Mouse (Mus musculus): ENCODE measurements around the gene Atp6ap2. TPM values are rescaled to one million over a fixed set of nuclear protein-coding genes. Genes with fewer than 3 reads are reported as not detected.
"Not testable (repeated sequence)": the region's sequence is repeated elsewhere in the genome, so short reads cannot be mapped to it uniquely, and the experiment has no call there.

The Atp6ap2 gene
- polyA plus RNA-seq, 1 experiment: not detected

GRCm38 (mm10) chrX:12592011-12592410 is 4.4 kb downstream of the Atp6ap2 start:
- WGBS: 31% methylated on average over 5 of the region's 5 CpGs
- Histone ChIP-seq H3K4me1 (ENCODE audit: control insufficient read depth, insufficient read depth, low read length) (peaks cover 14% of the 10 kb centered on the region), H3K4me3 (ENCODE audit: insufficient read depth, low read depth, low read length) (no peak overlapping the region), H3K27ac (ENCODE audit: insufficient read depth, low read depth, low read length) (no peak overlapping the region)
- TF ChIP-seq CTCF (IDR thresholded peaks at IDR 0.05; ENCODE audit: insufficient read depth, low read depth, low read length) (no peak), POLR2A (IDR thresholded peaks at IDR 0.05; ENCODE audit: insufficient read depth, low read depth, low read length) (no peak)

GRCm38 (mm10) chrX:12593824-12594223 is 6.2 kb downstream of the Atp6ap2 start:
- H3K27ac ChIP-seq (ENCODE audit: insufficient read depth, low read depth, low read length): no peak overlapping the region
- TF ChIP-seq CTCF (IDR thresholded peaks at IDR 0.05; ENCODE audit: insufficient read depth, low read depth, low read length) (no peak), POLR2A (IDR thresholded peaks at IDR 0.05; ENCODE audit: insufficient read depth, low read depth, low read length) (no peak)
- 77% methylated on average over 5 of the region's 5 CpGs for WGBS
- H3K4me1 ChIP-seq (ENCODE audit: control insufficient read depth, insufficient read depth, low read length): peaks cover 12% of the 10 kb centered on the region
- no peak overlapping the region for H3K4me3 ChIP-seq (ENCODE audit: insufficient read depth, low read depth, low read length)

- H3K4me3 ChIP-seq (ENCODE audit: insufficient read depth, low read depth, low read length); H3K4me1 ChIP-seq (ENCODE audit: control insufficient read depth, insufficient read depth, low read length); H3K27ac ChIP-seq (ENCODE audit: insufficient read depth, low read depth, low read length): not testable (repeated sequence)
Measured at GRCm38 (mm10) chrX:12610541-12610940, 22.9 kb downstream of the Atp6ap2 start.

- TF ChIP-seq POLR2A (IDR thresholded peaks at IDR 0.05; ENCODE audit: insufficient read depth, low read depth, low read length) (no peak), CTCF (IDR thresholded peaks at IDR 0.05; ENCODE audit: insufficient read depth, low read depth, low read length) (no peak)
Measured at GRCm38 (mm10) chrX:12611211-12611610, 23.6 kb downstream of the Atp6ap2 start.

GRCm38 (mm10) chrX:12612360-12612759 is 24.8 kb downstream of the Atp6ap2 start:
- 48% methylated on average over 1 of the region's 1 CpGs for WGBS
- not testable (repeated sequence) for H3K4me1 ChIP-seq (ENCODE audit: control insufficient read depth, insufficient read depth, low read length); H3K4me3 ChIP-seq (ENCODE audit: insufficient read depth, low read depth, low read length); H3K27ac ChIP-seq (ENCODE audit: insufficient read depth, low read depth, low read length)

More at GRCm38 (mm10) chrX:12611211-12611610, 23.6 kb downstream of the Atp6ap2 start:
- no peak overlapping the region for H3K27ac ChIP-seq (ENCODE audit: insufficient read depth, low read depth, low read length)
- H3K4me3 ChIP-seq (ENCODE audit: insufficient read depth, low read depth, low read length): no peak overlapping the region
- WGBS: 79% methylated on average over 2 of the region's 2 CpGs
- H3K4me1 ChIP-seq (ENCODE audit: control insufficient read depth, insufficient read depth, low read length): no peaks in the 10 kb centered on the region

GRCm38 (mm10) chrX:12625131-12625530 is 37.5 kb downstream of the Atp6ap2 start:
- no peak overlapping the region for H3K4me3 ChIP-seq (ENCODE audit: insufficient read depth, low read depth, low read length)
- WGBS: 77% methylated on average over 4 of the region's 4 CpGs
- TF ChIP-seq CTCF (IDR thresholded peaks at IDR 0.05; ENCODE audit: insufficient read depth, low read depth, low read length) (no peak), POLR2A (IDR thresholded peaks at IDR 0.05; ENCODE audit: insufficient read depth, low read depth, low read length) (no peak)
- H3K4me1 ChIP-seq (ENCODE audit: control insufficient read depth, insufficient read depth, low read length): no peaks in the 10 kb centered on the region
- no peak overlapping the region for H3K27ac ChIP-seq (ENCODE audit: insufficient read depth, low read depth, low read length)

- 27% methylated on average over 2 of the region's 2 CpGs for WGBS
- Histone ChIP-seq H3K27ac (ENCODE audit: insufficient read depth, low read depth, low read length) (peak overlapping the region; percentile 51; the same call in 1 of the 2 replicates), H3K4me3 (ENCODE audit: insufficient read depth, low read depth, low read length) (no peak overlapping the region), H3K4me1 (ENCODE audit: control insufficient read depth, insufficient read depth, low read length) (peaks cover 3% of the 10 kb centered on the region; the same call in 1 of the 2 replicates)
- TF ChIP-seq CTCF (IDR thresholded peaks at IDR 0.05; ENCODE audit: insufficient read depth, low read depth, low read length): no peak
- no peak for TF ChIP-seq POLR2A (IDR thresholded peaks at IDR 0.05; ENCODE audit: insufficient read depth, low read depth, low read length)
Measured at GRCm38 (mm10) chrX:12644976-12645375, 57.4 kb downstream of the Atp6ap2 start.

- peaks cover 3% of the 10 kb centered on the region; the same call in 1 of the 2 replicates for H3K4me1 ChIP-seq (ENCODE audit: control insufficient read depth, insufficient read depth, low read length)
- H3K4me3 ChIP-seq (ENCODE audit: insufficient read depth, low read depth, low read length): no peak overlapping the region
- TF ChIP-seq CTCF (IDR thresholded peaks at IDR 0.05; ENCODE audit: insufficient read depth, low read depth, low read length) (no peak), POLR2A (IDR thresholded peaks at IDR 0.05; ENCODE audit: insufficient read depth, low read depth, low read length) (no peak)
- no peak overlapping the region for H3K27ac ChIP-seq (ENCODE audit: insufficient read depth, low read depth, low read length)
- WGBS: 42% methylated on average over 12 of the region's 12 CpGs
Measured at GRCm38 (mm10) chrX:12645531-12646304, 58.1 kb downstream of the Atp6ap2 start.

GRCm38 (mm10) chrX:12651906-12652305 is 64.3 kb downstream of the Atp6ap2 start:
- H3K27ac ChIP-seq (ENCODE audit: insufficient read depth, low read depth, low read length): no peak overlapping the region
- H3K4me1 ChIP-seq (ENCODE audit: control insufficient read depth, insufficient read depth, low read length): no peaks in the 10 kb centered on the region
- 95% methylated on average over 16 of the region's 16 CpGs for WGBS
- TF ChIP-seq CTCF (IDR thresholded peaks at IDR 0.05; ENCODE audit: insufficient read depth, low read depth, low read length) (no peak), POLR2A (IDR thresholded peaks at IDR 0.05; ENCODE audit: insufficient read depth, low read depth, low read length) (no peak)
- H3K4me3 ChIP-seq (ENCODE audit: insufficient read depth, low read depth, low read length): no peak overlapping the region

- TF ChIP-seq CTCF (IDR thresholded peaks at IDR 0.05; ENCODE audit: insufficient read depth, low read depth, low read length) (no peak), POLR2A (IDR thresholded peaks at IDR 0.05; ENCODE audit: insufficient read depth, low read depth, low read length) (no peak)
- Histone ChIP-seq H3K4me1 (ENCODE audit: control insufficient read depth, insufficient read depth, low read length) (no peaks in the 10 kb centered on the region), H3K4me3 (ENCODE audit: insufficient read depth, low read depth, low read length) (no peak overlapping the region), H3K27ac (ENCODE audit: insufficient read depth, low read depth, low read length) (no peak overlapping the region)
- WGBS: 28% methylated on average over 2 of the region's 2 CpGs
Measured at GRCm38 (mm10) chrX:12653879-12654278, 66.3 kb downstream of the Atp6ap2 start.

Other genes starting within 250 kb of the Atp6ap2 start
- gene 1810030O07Rik, start 85.9 kb downstream of the Atp6ap2 start, polyA plus RNA-seq (2012; ENCODE audit: insufficient read depth, insufficient read length, low replicate concordance, missing spikeins): not detected in 2 replicates
- 89.6 TPM in 1 of 2 replicates, not detected in the other for gene Med14, start 174.3 kb downstream of the Atp6ap2 start, polyA plus RNA-seq (2012; ENCODE audit: insufficient read depth, insufficient read length, low replicate concordance, missing spikeins)

Data from olfactory bulb, adult 2 months (tissue).